ENCODE assay signal across 8 mouse cellular contexts in the genomic region with DNA sequence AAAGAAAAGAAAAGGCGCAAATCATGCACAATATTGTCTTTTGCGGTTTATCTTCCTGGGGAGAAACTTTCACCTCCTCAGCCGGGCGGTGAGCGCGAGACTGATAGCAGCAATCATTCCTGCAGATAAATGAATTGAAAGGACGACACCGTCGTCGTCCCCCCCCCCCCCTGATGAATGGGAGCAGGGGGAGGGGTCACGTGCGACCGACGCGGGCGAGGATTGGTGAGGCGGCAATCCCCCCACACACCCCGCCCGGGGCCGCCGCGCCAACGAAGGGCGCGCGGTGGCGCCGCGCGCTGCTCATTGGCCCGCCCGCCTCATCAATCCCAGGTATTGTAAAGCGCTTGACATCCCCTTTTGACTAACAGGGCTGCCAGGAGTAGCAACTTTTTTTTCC. TPM values are rescaled to one million over a fixed set of nuclear protein-coding genes. Genes with fewer than 3 reads are reported as not detected.
A peak's percentile ranks its signal among the peaks of the same experiment; 100 is the strongest.
DNase-seq lines count a peak whose midpoint lies in the region; ATAC-seq and TF ChIP-seq lines count a peak whose summit lies in the region.

Gene Zic1 (minus strand): TSS at position 147 of the 400 bp plus-strand sequence.

- H3K27ac ChIP-seq in gastrocnemius, adult 2 months: peak within 1 kb of the TSS; percentile 63
- no peak within 1 kb of the TSS for H3K27ac ChIP-seq in intestine, postnatal 0 days (ENCODE audit: low read depth, low read length)

- H3K9ac ChIP-seq in intestine, postnatal 0 days (ENCODE audit: low read depth, low read length): no peak within 1 kb of the TSS

- peak within 1 kb of the TSS; percentile 64 for H3K4me2 ChIP-seq in intestine, postnatal 0 days (replicated peaks; ENCODE audit: low read depth)

- 0 out of 2 replicates have a peak, but pooled peaks cover 4% of the 10 kb centered on the region for H3K4me1 ChIP-seq in intestine, postnatal 0 days (replicated peaks; ENCODE audit: control insufficient read depth, insufficient read depth, low read length)

- peak within 1 kb of the TSS; percentile 66 for H3K4me3 ChIP-seq in gastrocnemius, adult 2 months
- peak within 1 kb of the TSS; percentile 14 for H3K4me3 ChIP-seq in C2C12 (ENCODE audit: insufficient read depth, poor library complexity, severe bottlenecking)
- peak within 1 kb of the TSS; percentile 39 for H3K4me3 ChIP-seq in intestine, postnatal 0 days (ENCODE audit: low read depth, low read length)

- peak; percentile 48 for DNase-seq in gastrocnemius, adult 2 months
- no peak for DNase-seq in gastrocnemius, postnatal 4 days (ENCODE audit: low spot score in 2 of 2)
- peak; percentile 80 for DNase-seq in embryo, embryonic 10 days (ENCODE audit: low spot score)
- peak; percentile 80 for DNase-seq in neural tube, embryonic 10.5 days (ENCODE audit: extremely low spot score, low spot score)
- DNase-seq in spleen, postnatal 14 days (ENCODE audit: low spot score in 2 of 2): no peak
- no peak for DNase-seq in lung, postnatal 10 days

- ATAC-seq in intestine, postnatal 0 days: no peak

- WGBS in intestine, postnatal 0 days: under 1% methylated on average over 33 of the region's 33 CpGs

- no peak for TF ChIP-seq CTCF in gastrocnemius, adult 2 months (IDR thresholded peaks at IDR 0.05)
- no peak for TF ChIP-seq CTCF in C2C12 (IDR thresholded peaks at IDR 0.05; ENCODE audit: control insufficient read depth, insufficient read depth, insufficient read length)
- no peak for TF ChIP-seq CTCF in intestine, postnatal 0 days (IDR thresholded peaks at IDR 0.05; ENCODE audit: low read depth)

- peak within 1 kb of the TSS; percentile 47 for H3ac ChIP-seq in C2C12 (ENCODE audit: control insufficient read depth, insufficient read length, low read depth)

- peaks cover 6% of the 10 kb centered on the region for H3K79me2 ChIP-seq in C2C12 (ENCODE audit: control insufficient read depth, insufficient read depth)

- H3K79me3 ChIP-seq in C2C12 (ENCODE audit: low read depth): no peaks in the 10 kb centered on the region

- intact Hi-C loops in gastrocnemius, adult 2 months (cut with DNase I): loop anchor here (2.0 kb wide), 1 partner anchor 13 kb away; no protein-coding TSS in a partner anchor

- H3K27me3 ChIP-seq in C2C12 (ENCODE audit: control insufficient read depth, insufficient read depth, insufficient read length): no peaks in the 10 kb centered on the region
- peaks cover 94% of the 10 kb centered on the region for H3K27me3 ChIP-seq in intestine, postnatal 0 days (replicated peaks; ENCODE audit: control insufficient read depth, insufficient read depth, low read length)

- no peaks in the 10 kb centered on the region for H3K36me3 ChIP-seq in C2C12 (ENCODE audit: control insufficient read depth, insufficient read depth)
- H3K36me3 ChIP-seq in intestine, postnatal 0 days (ENCODE audit: control insufficient read depth, insufficient read depth): no peaks in the 10 kb centered on the region

- H3K9me3 ChIP-seq in intestine, postnatal 0 days (ENCODE audit: control insufficient read depth): no peaks in the 10 kb centered on the region

TF ChIP-seq in C2C12, 6 proteins besides CTCF, POLR2A, EP300 and RAD21:
- no peak for TF ChIP-seq MAX (IDR thresholded peaks at IDR 0.05)
- TF ChIP-seq CEBPB (IDR thresholded peaks at IDR 0.05; ENCODE audit: low read depth): no peak
- peak; percentile 17 for TF ChIP-seq USF1 (IDR thresholded peaks at IDR 0.05; ENCODE audit: low read depth)
- TF ChIP-seq MYOG (IDR thresholded peaks at IDR 0.05; ENCODE audit: control insufficient read depth, extremely low read depth, insufficient read length): no peak

RNA-seq across cellular contexts. Expression of gene Zic1, which starts in this region (rescaled TPM):
- 1 to 10 TPM in 1 of 2 experiments, under 1 TPM in 1; 0.81 to 1.4 TPM for total RNA-seq in gastrocnemius, adult 2 months (2021)
- total RNA-seq in gastrocnemius, postnatal 4 days (2021): 1 to 10 TPM; 2.2 to 2.4 TPM
- polyA plus RNA-seq in C2C12 (2012; fragmentation: generic; extraction: Trizol): 9.9 TPM
- not detected in 2 replicates for polyA plus RNA-seq in intestine, postnatal 0 days (2015; fragmentation: Nextera tagmentation; extraction: Ambion mirVana)

Comparison
In these comparisons a context has a peak if more than half of its experiments do, and no peak if none do; other contexts are left out.
1. RNA of gene Zic1 (polyA plus RNA-seq): 9.9 TPM in C2C12 (single experiment); not detected in intestine, postnatal 0 days; every median in the first group is over 10 times any median in the second.
2. DNase-seq: peak in gastrocnemius, adult 2 months (single experiment), embryo, embryonic 10 days (single experiment) and neural tube, embryonic 10.5 days (single experiment); none in gastrocnemius, postnatal 4 days (0 of 2), spleen, postnatal 14 days (0 of 2) and lung, postnatal 10 days (single experiment).
3. H3K4me3 ChIP-seq: peak in every context shown above with its lines; median percentile 66 in gastrocnemius, adult 2 months; 39 in intestine, postnatal 0 days; 14 in C2C12.